Mouse (Mus musculus): ENCODE data around the gene Ptcd3. TPM values are rescaled to one million over a fixed set of nuclear protein-coding genes. Genes with fewer than 3 reads are reported as not detected.

Ptcd3 gene
- total and polyA plus RNA-seq, 3 experiments = 93.5 to 156 (median 94.3) TPM

- no peaks in the 10 kb centered on the region for H3K27me3 ChIP-seq (ENCODE audit: control insufficient read depth in 1 of 2, insufficient read depth in 2 of 2, low read length in 2 of 2)
- H3K9ac ChIP-seq (ENCODE audit: control insufficient read depth, low read depth, low read length, poor library complexity, severe bottlenecking) = no peak overlapping the region
- peaks cover 32% of the 10 kb centered on the region for H3K79me2 ChIP-seq (ENCODE audit: control insufficient read depth, insufficient read depth, low read length, poor library complexity)
- DNase-seq (ENCODE audit: low read depth, low spot score) = no peak
- H3K4me1 ChIP-seq (ENCODE audit: control insufficient read depth in 1 of 2, insufficient read depth in 2 of 2, low read length in 2 of 2) = peaks cover 2 to 7% of the 10 kb centered on the region in 2 experiments; a peak in 3 of 4 replicates
- no peak overlapping the region for H3K27ac ChIP-seq (ENCODE audit: control insufficient read depth, low read depth, low read length)
- H3K9me3 ChIP-seq (replicated peaks; ENCODE audit: insufficient read depth, low read length) = no peaks in the 10 kb centered on the region
- H3K36me3 ChIP-seq (ENCODE audit: control insufficient read depth in 1 of 2, insufficient read depth in 2 of 2, low read length in 2 of 2) = peaks cover 2 to 4% of the 10 kb centered on the region in 2 experiments; a peak in 3 of 4 replicates
- H3K4me3 ChIP-seq (ENCODE audit: control insufficient read depth in 1 of 2, insufficient read depth in 1 of 2, low read depth in 2 of 2, low read length in 2 of 2) = no peak overlapping the region
- TF ChIP-seq JUND (IDR thresholded peaks at IDR 0.05; ENCODE audit: low read depth, low read length) (no peak), POLR2AphosphoS5 (IDR thresholded peaks at IDR 0.05; ENCODE audit: borderline replicate concordance, low read depth, low read length) (no peak), RAD21 (IDR thresholded peaks at IDR 0.05; ENCODE audit: low read depth, low read length) (no peak), ELF1 (IDR thresholded peaks at IDR 0.05; ENCODE audit: low read depth, low read length) (no peak), NRF1 (IDR thresholded peaks at IDR 0.05; ENCODE audit: insufficient read depth, low read depth, low read length, poor library complexity, severe bottlenecking) (no peak), POLR2AphosphoS2 (IDR thresholded peaks at IDR 0.05; ENCODE audit: low read length) (no peak), TCF12 (IDR thresholded peaks at IDR 0.05; ENCODE audit: low read depth, low read length) (no peak), MYB (IDR thresholded peaks at IDR 0.05; ENCODE audit: low read depth, low read length) (no peak), ZKSCAN1 (IDR thresholded peaks at IDR 0.05; ENCODE audit: low read depth, low read length) (no peak), MAFK (IDR thresholded peaks at IDR 0.05; ENCODE audit: borderline replicate concordance, low read depth, low read length) (no peak)
Measured at GRCm38 (mm10) chr6:71840597-71841290, 67.8 kb downstream of the Ptcd3 start.

- no peak overlapping the region for H3K27ac ChIP-seq (ENCODE audit: control insufficient read depth, low read depth, low read length)
- TF ChIP-seq ETS1 (IDR thresholded peaks at IDR 0.05; ENCODE audit: low read depth, low read length) = no peak
- TF ChIP-seq POLR2AphosphoS2 (IDR thresholded peaks at IDR 0.05; ENCODE audit: low read length) = no peak
- no peak for TF ChIP-seq GABPA (IDR thresholded peaks at IDR 0.05; ENCODE audit: low read depth, low read length)
- no peak for TF ChIP-seq ZC3H11A (IDR thresholded peaks at IDR 0.05; ENCODE audit: low read depth, low read length)
- TF ChIP-seq POLR2A (IDR thresholded peaks at IDR 0.05; ENCODE audit: control insufficient read depth in 1 of 2, insufficient read depth in 1 of 2, low read depth in 1 of 2, low read length in 2 of 2, poor library complexity in 1 of 2) = no peak
- TF ChIP-seq MAFK (IDR thresholded peaks at IDR 0.05; ENCODE audit: borderline replicate concordance, low read depth, low read length) = no peak
- no peak for TF ChIP-seq NELFE (IDR thresholded peaks at IDR 0.05; ENCODE audit: low read depth, low read length)
- no peak for TF ChIP-seq SIN3A (IDR thresholded peaks at IDR 0.05; ENCODE audit: low read length)
- no peak for TF ChIP-seq EP300 (IDR thresholded peaks at IDR 0.05; ENCODE audit: low read depth in 1 of 2, low read length in 2 of 2)
- no peak for TF ChIP-seq E2F4 (IDR thresholded peaks at IDR 0.05; ENCODE audit: borderline replicate concordance, low read depth, low read length)
- no peak for TF ChIP-seq USF2 (IDR thresholded peaks at IDR 0.05; ENCODE audit: borderline replicate concordance in 1 of 2, insufficient read depth in 1 of 2, low read depth in 1 of 2, low read length in 2 of 2)
- no peak for TF ChIP-seq TCF12 (IDR thresholded peaks at IDR 0.05; ENCODE audit: low read depth, low read length)
- no peak for TF ChIP-seq USF1 (IDR thresholded peaks at IDR 0.05; ENCODE audit: low read depth, low read length)
- TF ChIP-seq KAT2A (conservative IDR thresholded peaks at IDR 0.05; ENCODE audit: low read depth, low read length) = no peak
- no peak for TF ChIP-seq ZMIZ1 (IDR thresholded peaks at IDR 0.05; ENCODE audit: low read depth, low read length)
- TF ChIP-seq MXI1 (IDR thresholded peaks at IDR 0.05; ENCODE audit: low read depth, low read length) = no peak
- no peak for TF ChIP-seq RCOR1 (IDR thresholded peaks at IDR 0.05; ENCODE audit: low read depth, low read length)
- TF ChIP-seq MEF2A (IDR thresholded peaks at IDR 0.05; ENCODE audit: extremely low read depth, insufficient replicate concordance, low read depth, low read length, poor library complexity, severe bottlenecking) = no peak
- H3K79me2 ChIP-seq (ENCODE audit: control insufficient read depth, insufficient read depth, low read length, poor library complexity) = peaks cover 34% of the 10 kb centered on the region
- no peaks in the 10 kb centered on the region for H3K9me3 ChIP-seq (replicated peaks; ENCODE audit: insufficient read depth, low read length)
- DNase-seq (ENCODE audit: low read depth, low spot score) = no peak
- no peak overlapping the region for H3K4me3 ChIP-seq (ENCODE audit: control insufficient read depth in 1 of 2, insufficient read depth in 1 of 2, low read depth in 2 of 2, low read length in 2 of 2)
- H3K27me3 ChIP-seq (ENCODE audit: control insufficient read depth in 1 of 2, insufficient read depth in 2 of 2, low read length in 2 of 2) = no peaks in the 10 kb centered on the region
- no peak overlapping the region for H3K9ac ChIP-seq (ENCODE audit: control insufficient read depth, low read depth, low read length, poor library complexity, severe bottlenecking)
- H3K4me1 ChIP-seq (ENCODE audit: control insufficient read depth in 1 of 2, insufficient read depth in 2 of 2, low read length in 2 of 2) = peaks cover 2 to 7% of the 10 kb centered on the region in 2 experiments; a peak in 3 of 4 replicates
- peaks cover 2 to 3% of the 10 kb centered on the region in 2 experiments; a peak in 3 of 4 replicates for H3K36me3 ChIP-seq (ENCODE audit: control insufficient read depth in 1 of 2, insufficient read depth in 2 of 2, low read length in 2 of 2)
Measured at GRCm38 (mm10) chr6:71839815-71840214, 68.7 kb downstream of the Ptcd3 start.
